ENCODE assay signal across 17 mouse cellular contexts in the genomic region with DNA sequence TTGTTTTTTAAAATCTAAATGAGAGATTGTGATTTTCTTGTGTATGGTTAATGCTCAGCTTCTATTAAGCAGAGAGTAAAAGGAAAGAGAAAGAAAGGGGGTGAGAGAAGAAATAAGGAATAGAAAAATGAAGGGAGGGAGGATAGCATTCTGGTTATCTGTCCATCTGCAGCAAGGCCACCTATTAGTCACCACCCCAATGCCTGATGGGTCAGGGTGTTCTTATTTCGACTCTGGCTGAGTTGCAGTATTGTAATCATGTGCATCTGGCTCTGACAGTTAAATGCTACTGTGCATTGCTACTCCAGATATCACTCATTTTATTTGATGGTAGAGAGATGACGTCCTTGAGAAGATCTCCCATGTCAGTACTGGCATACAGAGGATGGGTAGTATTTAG.
"Had no signal": no experiment of that assay in that cellular context is flagged by ENCODE, and none has a peak within 500 bp of the region (broad histone marks: within the 10 kb centered on the region; RNA-seq: fewer than 3 reads in every experiment).

No protein-coding gene starts in this region.

- H3K9me3 ChIP-seq: lung, embryonic 15.5 days; megakaryocyte, embryonic 14.5 days; midbrain, embryonic 13.5 days; midbrain, embryonic 15.5 days; neural tube, embryonic 12.5 days; stomach, embryonic 15.5 days had no signal

- H3K4me2 ChIP-seq: lung, embryonic 15.5 days; midbrain, embryonic 11.5 days; midbrain, embryonic 13.5 days; midbrain, embryonic 15.5 days; neural tube, embryonic 12.5 days; stomach, embryonic 15.5 days had no signal

- H3K4me3 ChIP-seq: lung, embryonic 15.5 days; megakaryocyte, embryonic 14.5 days; midbrain, embryonic 13.5 days; midbrain, embryonic 15.5 days; neural tube, embryonic 12.5 days; stomach, embryonic 15.5 days had no signal

- H3K27ac ChIP-seq: lung, embryonic 15.5 days; macrophage; midbrain, embryonic 13.5 days; midbrain, embryonic 15.5 days; neural tube, embryonic 12.5 days; stomach, embryonic 15.5 days; stomach, postnatal 0 days had no signal

- H3K36me3 ChIP-seq: lung, embryonic 15.5 days; midbrain, embryonic 13.5 days; midbrain, embryonic 15.5 days; neural tube, embryonic 12.5 days; stomach, embryonic 15.5 days had no signal

- ATAC-seq: lung, postnatal 0 days; midbrain, embryonic 13.5 days; midbrain, embryonic 15.5 days had no signal

- H3K9ac ChIP-seq: lung, embryonic 15.5 days; midbrain, embryonic 13.5 days; midbrain, embryonic 15.5 days; neural tube, embryonic 12.5 days; stomach, embryonic 15.5 days had no signal

- DNase-seq: lung, adult 2 months; lung, postnatal 14 days; lung, postnatal 36 days; right cerebral cortex, postnatal 14 days; thymus, adult 2 months; thymus, postnatal 25 days; thymus, postnatal 4 days had no signal

- H3K4me1 ChIP-seq: lung, embryonic 15.5 days; megakaryocyte, embryonic 14.5 days; midbrain, embryonic 13.5 days; midbrain, embryonic 15.5 days; neural tube, embryonic 12.5 days; stomach, embryonic 15.5 days had no signal

- H3K27me3 ChIP-seq: lung, embryonic 15.5 days; megakaryocyte, embryonic 14.5 days; midbrain, embryonic 13.5 days; midbrain, embryonic 15.5 days; neural tube, embryonic 12.5 days; stomach, embryonic 15.5 days had no signal
